8 mouse cellular contexts compared by ENCODE assay signal in genomic region chr7:80370649-80371040, GRCm38 (mm10). TPM values are rescaled to one million over a fixed set of nuclear protein-coding genes. Genes with fewer than 3 reads are reported as not detected.
DNase-seq lines count a peak whose midpoint lies in the region; ATAC-seq and TF ChIP-seq lines count a peak whose summit lies in the region.

No protein-coding gene starts in this region.

- peak overlapping the region; percentile 93 for H3K27ac ChIP-seq in gastrocnemius, adult 2 months
- peak overlapping the region; percentile 83 for H3K27ac ChIP-seq in hindbrain, postnatal 0 days

- H3K4me3 ChIP-seq in gastrocnemius, adult 2 months = peak overlapping the region; percentile 87
- H3K4me3 ChIP-seq in hindbrain, postnatal 0 days (ENCODE audit: low read length) = peak overlapping the region; percentile 96

- no peak for TF ChIP-seq CTCF in gastrocnemius, adult 2 months (IDR thresholded peaks at IDR 0.05)
- no peak for TF ChIP-seq CTCF in hindbrain, postnatal 0 days (IDR thresholded peaks at IDR 0.05; ENCODE audit: low read depth)

- H3K4me1 ChIP-seq in hindbrain, postnatal 0 days (ENCODE audit: insufficient read depth, low read length) = peaks cover 9% of the 10 kb centered on the region

- intact Hi-C loops in gastrocnemius, adult 2 months (cut with DNase I) = loop anchor here (1.0 to 5.0 kb wide), 2 partner anchors 27 to 228 kb away; partner anchors contain the start of gene Hddc3
- intact Hi-C loops in left cerebral cortex, postnatal 10 days (cut with DNase I) = no loop called here

- peaks cover 20% of the 10 kb centered on the region for H3K36me3 ChIP-seq in hindbrain, postnatal 0 days (ENCODE audit: insufficient read depth, low read length)

- no peaks in the 10 kb centered on the region for H3K27me3 ChIP-seq in hindbrain, postnatal 0 days (ENCODE audit: insufficient read depth, low read length)

- peak overlapping the region; percentile 82 for H3K4me2 ChIP-seq in hindbrain, postnatal 0 days (ENCODE audit: low read depth, low read length)

- H3K9ac ChIP-seq in hindbrain, postnatal 0 days (replicated peaks; ENCODE audit: low read length) = peak overlapping the region; percentile 92

- no peaks in the 10 kb centered on the region for H3K9me3 ChIP-seq in hindbrain, postnatal 0 days (ENCODE audit: low read length)

- peak; percentile 77 for DNase-seq in NIH3T3 (ENCODE audit: low read depth)
- DNase-seq in cerebellum, adult 9-11 months = peak; percentile 94
- peak; percentile 95 for DNase-seq in gastrocnemius, adult 2 months
- DNase-seq in hindbrain, postnatal 0 days (ENCODE audit: low spot score) = peak; percentile 69
- peak; percentile 63 to 89 for DNase-seq in left cerebral cortex, postnatal 10 days (ENCODE audit: extremely low spot score in 1 of 2, low spot score in 2 of 2)
- DNase-seq in right cerebral cortex, postnatal 14 days = peak; percentile 86
- DNase-seq in urinary bladder, postnatal 4 days (ENCODE audit: low spot score in 2 of 2) = peak; percentile 68 to 77

- under 1% methylated on average over 30 of the region's 31 CpGs for WGBS in hindbrain, postnatal 0 days

- peak; percentile 68 for ATAC-seq in hindbrain, postnatal 0 days
- peak; percentile 54 for ATAC-seq in megakaryocyte progenitor cell, adult 5-6 weeks (replicated peaks; ENCODE audit: poor library complexity)

RNA-seq across cellular contexts. Expression of gene Man2a2, which starts 0.5 kb away (rescaled TPM):
- 100 to 1,000 TPM; 111 to 161 TPM for total RNA-seq in gastrocnemius, adult 2 months (2021)
- total RNA-seq in hindbrain, postnatal 0 days (2014; rRNA removed) = 55.5 and 61.3 TPM in 2 replicates
- 14.2 and 15.7 TPM in 2 replicates for polyA plus RNA-seq in hindbrain, postnatal 0 days (2015; fragmentation: Nextera tagmentation; extraction: Ambion mirVana)
- total RNA-seq in left cerebral cortex, postnatal 10 days (2021) = 100 to 1,000 TPM; 106 to 108 TPM
- total RNA-seq in megakaryocyte progenitor cell, adult 5-6 weeks (2015) = 31.2 and 32.6 TPM in 2 replicates
- 37.9 and 44.0 TPM in 2 replicates for total RNA-seq in megakaryocyte progenitor cell, adult 5-6 weeks (2017)

RNA-seq across cellular contexts. Expression of gene Fes, which starts 17.1 kb away (rescaled TPM):
- 1 to 10 TPM; 2.6 to 3.9 TPM for total RNA-seq in gastrocnemius, adult 2 months (2021)
- total RNA-seq in hindbrain, postnatal 0 days (2014; rRNA removed) = 10.3 and 16.1 TPM in 2 replicates
- 4.9 and 5.6 TPM in 2 replicates for polyA plus RNA-seq in hindbrain, postnatal 0 days (2015; fragmentation: Nextera tagmentation; extraction: Ambion mirVana)
- 1 to 10 TPM; 4.7 to 5.3 TPM for total RNA-seq in left cerebral cortex, postnatal 10 days (2021)
- 117 and 126 TPM in 2 replicates for total RNA-seq in megakaryocyte progenitor cell, adult 5-6 weeks (2015)
- total RNA-seq in megakaryocyte progenitor cell, adult 5-6 weeks (2017) = 97.6 and 158 TPM in 2 replicates

RNA-seq across cellular contexts. Expression of gene Hddc3, which starts 27.7 kb away (rescaled TPM):
- 10 to 100 TPM; 23.6 to 26.1 TPM for total RNA-seq in gastrocnemius, adult 2 months (2021)
- 30.1 and 32.2 TPM in 2 replicates for total RNA-seq in hindbrain, postnatal 0 days (2014; rRNA removed)
- polyA plus RNA-seq in hindbrain, postnatal 0 days (2015; fragmentation: Nextera tagmentation; extraction: Ambion mirVana) = 13.9 and 15.5 TPM in 2 replicates
- total RNA-seq in left cerebral cortex, postnatal 10 days (2021) = 10 to 100 TPM; 38.3 to 45.8 TPM
- total RNA-seq in megakaryocyte progenitor cell, adult 5-6 weeks (2015) = 15.1 and 20.4 TPM in 2 replicates
- total RNA-seq in megakaryocyte progenitor cell, adult 5-6 weeks (2017) = 9.1 and 24.0 TPM in 2 replicates

RNA-seq across cellular contexts. Expression of gene Unc45a, which starts 29.8 kb away (rescaled TPM):
- 10 to 100 TPM; 12.3 to 12.7 TPM for total RNA-seq in gastrocnemius, adult 2 months (2021)
- 49.0 and 57.8 TPM in 2 replicates for total RNA-seq in hindbrain, postnatal 0 days (2014; rRNA removed)
- 46.6 and 47.8 TPM in 2 replicates for polyA plus RNA-seq in hindbrain, postnatal 0 days (2015; fragmentation: Nextera tagmentation; extraction: Ambion mirVana)
- total RNA-seq in left cerebral cortex, postnatal 10 days (2021) = 10 to 100 TPM; 52.5 to 54.1 TPM
- total RNA-seq in megakaryocyte progenitor cell, adult 5-6 weeks (2015) = 5.4 TPM in 2 replicates
- total RNA-seq in megakaryocyte progenitor cell, adult 5-6 weeks (2017) = 15.6 and 16.6 TPM in 2 replicates

RNA-seq across cellular contexts. Expression of gene Furin, which starts 34.6 kb away (rescaled TPM):
- total RNA-seq in gastrocnemius, adult 2 months (2021) = 10 to 100 TPM; 48.5 to 49.0 TPM
- 25.4 and 25.9 TPM in 2 replicates for total RNA-seq in hindbrain, postnatal 0 days (2014; rRNA removed)
- 6.6 and 6.8 TPM in 2 replicates for polyA plus RNA-seq in hindbrain, postnatal 0 days (2015; fragmentation: Nextera tagmentation; extraction: Ambion mirVana)
- total RNA-seq in left cerebral cortex, postnatal 10 days (2021) = 10 to 100 TPM; 44.8 TPM
- 13.8 and 15.6 TPM in 2 replicates for total RNA-seq in megakaryocyte progenitor cell, adult 5-6 weeks (2015)
- 7.2 and 10.2 TPM in 2 replicates for total RNA-seq in megakaryocyte progenitor cell, adult 5-6 weeks (2017)

Comparison
In these comparisons a context has a peak if more than half of its experiments do, and no peak if none do; other contexts are left out.
1. Peak in every context shown above with its lines: DNase-seq, ATAC-seq, H3K4me3 ChIP-seq and H3K27ac ChIP-seq.